Mouse (Mus musculus): ENCODE measurements around the gene Pnp2. TPM values are rescaled to one million over a fixed set of nuclear protein-coding genes. Genes with fewer than 3 reads are reported as not detected.
A peak's percentile ranks its signal among the peaks of the same experiment; 100 is the strongest.
"Not testable (repeated sequence)": the region's sequence is repeated elsewhere in the genome, so short reads cannot be mapped to it uniquely, and the experiment has no call there.

The Pnp2 gene
- total and polyA plus RNA-seq, 3 experiments, result 0.65 to 1.7 TPM; not detected in 1

DNA sequence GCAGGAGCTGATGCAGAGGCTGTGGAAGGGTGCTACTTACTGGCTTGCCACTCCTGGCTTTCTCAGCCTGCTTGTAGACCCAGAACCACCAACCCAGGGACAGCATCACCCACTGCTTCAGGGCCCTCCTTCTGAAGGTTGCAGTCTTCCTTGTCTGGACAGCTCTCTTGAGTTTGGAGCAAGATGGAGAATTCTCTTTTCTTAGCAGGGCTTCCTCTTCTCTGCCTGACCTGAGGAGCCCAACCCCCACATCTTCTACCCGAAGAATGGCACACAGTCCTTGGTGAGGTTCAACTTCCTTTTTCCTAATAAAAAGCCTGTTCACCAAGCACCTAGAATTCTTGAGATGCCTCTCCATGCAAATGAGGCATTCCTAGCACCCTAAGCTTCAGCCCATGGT, 15.0 kb downstream of the Pnp2 start:
- TF ChIP-seq RCOR1 (IDR thresholded peaks at IDR 0.05; ENCODE audit: low read depth, low read length) (no peak), SIN3A (IDR thresholded peaks at IDR 0.05; ENCODE audit: low read length) (no peak), CHD1 (IDR thresholded peaks at IDR 0.05; ENCODE audit: low read depth, low read length) (no peak), NRF1 (IDR thresholded peaks at IDR 0.05; ENCODE audit: insufficient read depth, low read depth, low read length, poor library complexity, severe bottlenecking) (no peak), MXI1 (IDR thresholded peaks at IDR 0.05; ENCODE audit: low read depth, low read length) (no peak), ZNF384 (IDR thresholded peaks at IDR 0.05; ENCODE audit: low read depth, low read length) (no peak), TBP (IDR thresholded peaks at IDR 0.05; ENCODE audit: low read depth, low read length) (no peak), CTCF (IDR thresholded peaks at IDR 0.05 in 2 of 3, conservative IDR thresholded peaks at IDR 0.05 in 1 of 3; ENCODE audit: control insufficient read depth in 1 of 3, insufficient read depth in 1 of 3, low read depth in 2 of 3, low read length in 3 of 3, poor library complexity in 1 of 3, severe bottlenecking in 1 of 3) (no peak), JUND (IDR thresholded peaks at IDR 0.05; ENCODE audit: low read depth, low read length) (no peak), MYB (IDR thresholded peaks at IDR 0.05; ENCODE audit: low read depth, low read length) (no peak), NELFE (IDR thresholded peaks at IDR 0.05; ENCODE audit: low read depth, low read length) (no peak), USF2 (IDR thresholded peaks at IDR 0.05; ENCODE audit: borderline replicate concordance in 1 of 2, insufficient read depth in 1 of 2, low read depth in 1 of 2, low read length in 2 of 2) (no peak), KAT2A (conservative IDR thresholded peaks at IDR 0.05; ENCODE audit: low read depth, low read length) (no peak), ELF1 (IDR thresholded peaks at IDR 0.05; ENCODE audit: low read depth, low read length) (no peak), SMC3 (IDR thresholded peaks at IDR 0.05; ENCODE audit: low read depth, low read length) (no peak), MAZ (IDR thresholded peaks at IDR 0.05; ENCODE audit: low read depth, low read length) (no peak), EP300 (IDR thresholded peaks at IDR 0.05; ENCODE audit: low read depth in 1 of 2, low read length in 2 of 2) (no peak), RAD21 (IDR thresholded peaks at IDR 0.05; ENCODE audit: low read depth, low read length) (no peak)
- peak; percentile 44 for DNase-seq (ENCODE audit: low read depth, low spot score)
- H3K9me3 ChIP-seq (replicated peaks; ENCODE audit: insufficient read depth, low read length), result no peaks in the 10 kb centered on the region
- H3K27me3 ChIP-seq (ENCODE audit: control insufficient read depth in 1 of 2, insufficient read depth in 2 of 2, low read length in 2 of 2), result no peaks in the 10 kb centered on the region
- H3K36me3 ChIP-seq (ENCODE audit: control insufficient read depth in 1 of 2, insufficient read depth in 2 of 2, low read length in 2 of 2), result no peaks in the 10 kb centered on the region
- H3K79me2 ChIP-seq (ENCODE audit: control insufficient read depth, insufficient read depth, low read length, poor library complexity), result no peaks in the 10 kb centered on the region
- no peak overlapping the region for H3K4me3 ChIP-seq (ENCODE audit: control insufficient read depth in 1 of 2, insufficient read depth in 1 of 2, low read depth in 2 of 2, low read length in 2 of 2)
- H3K27ac ChIP-seq (ENCODE audit: control insufficient read depth, low read depth, low read length), result no peak overlapping the region
- H3K9ac ChIP-seq (ENCODE audit: control insufficient read depth, low read depth, low read length, poor library complexity, severe bottlenecking), result no peak overlapping the region
- H3K4me1 ChIP-seq (ENCODE audit: control insufficient read depth in 1 of 2, insufficient read depth in 2 of 2, low read length in 2 of 2), result no peaks in the 10 kb centered on the region

DNA sequence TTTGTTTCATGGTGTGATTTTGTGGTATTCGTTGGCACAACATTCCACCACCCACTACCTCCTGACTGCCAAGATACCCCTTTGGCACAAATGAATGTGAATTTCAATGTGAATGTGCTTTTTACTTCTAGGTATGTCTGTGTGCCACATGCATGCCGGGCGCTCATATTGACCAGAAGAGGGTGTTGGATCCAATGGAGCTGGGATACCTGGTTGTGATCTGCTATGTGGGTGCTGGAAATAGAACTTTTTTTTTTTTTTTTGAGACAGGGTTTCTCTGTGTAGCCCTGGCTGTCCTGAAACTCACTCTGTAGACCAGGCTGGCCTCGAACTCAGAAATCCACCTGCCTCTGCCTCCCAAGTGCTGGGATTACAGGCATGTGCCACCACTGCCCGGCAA, 17.3 kb downstream of the Pnp2 start:
- not testable (repeated sequence) for H3K79me2 ChIP-seq (ENCODE audit: control insufficient read depth, insufficient read depth, low read length, poor library complexity); H3K4me3 ChIP-seq (ENCODE audit: control insufficient read depth in 1 of 2, insufficient read depth in 1 of 2, low read depth in 2 of 2, low read length in 2 of 2); H3K27me3 ChIP-seq (ENCODE audit: control insufficient read depth in 1 of 2, insufficient read depth in 2 of 2, low read length in 2 of 2); H3K36me3 ChIP-seq (ENCODE audit: control insufficient read depth in 1 of 2, insufficient read depth in 2 of 2, low read length in 2 of 2); H3K9me3 ChIP-seq (replicated peaks; ENCODE audit: insufficient read depth, low read length); H3K27ac ChIP-seq (ENCODE audit: control insufficient read depth, low read depth, low read length); H3K9ac ChIP-seq (ENCODE audit: control insufficient read depth, low read depth, low read length, poor library complexity, severe bottlenecking); H3K4me1 ChIP-seq (ENCODE audit: control insufficient read depth in 1 of 2, insufficient read depth in 2 of 2, low read length in 2 of 2)
- TF ChIP-seq CTCF (IDR thresholded peaks at IDR 0.05 in 2 of 3, conservative IDR thresholded peaks at IDR 0.05 in 1 of 3; ENCODE audit: control insufficient read depth in 1 of 3, insufficient read depth in 1 of 3, low read depth in 2 of 3, low read length in 3 of 3, poor library complexity in 1 of 3, severe bottlenecking in 1 of 3), result peak in 2 of 3 experiments; percentile 3 to 20; a peak in 2 of 6 replicates
- peak; percentile 2 for DNase-seq (ENCODE audit: low read depth, low spot score)
